Mouse (Mus musculus) CH12.LX (cell line): ENCODE data around the gene Foxa2. TPM values are rescaled to one million over a fixed set of nuclear protein-coding genes. Genes with fewer than 3 reads are reported as not detected.

Experiments
- DNase-seq: peaks from one replicate; pipeline ENCODE4 v3.0.0-alpha.2; 2013; ENCODE audit errors: extremely low read depth
- H3K27ac ChIP-seq: 2 replicates; pipeline ENCODE4 v1.5.1; 2012; ENCODE audit warnings: low read depth, mild to moderate bottlenecking, control low read depth, moderate library complexity; ENCODE audit not compliant: insufficient read depth
- H3K27me3 ChIP-seq: replicated peaks from 2 replicates; pipeline ENCODE3; 2012; ENCODE audit warnings: inconsistent platforms
- H3K36me3 ChIP-seq, 2 experiments: replicated peaks in 1 of 2; 2 replicates each; pipeline versions ENCODE3 to v1.6.1; 2012; ENCODE audit warnings: inconsistent platforms in 1 of 2, low read length in 1 of 2, mild to moderate bottlenecking in 1 of 2, mixed read lengths in 1 of 2, moderate library complexity in 1 of 2; ENCODE audit not compliant: control insufficient read depth in 1 of 2, insufficient read depth in 1 of 2
- H3K4me1 ChIP-seq, 2 experiments: 2 replicates each; pipeline ENCODE4 v1.6.1; 2012; ENCODE audit warnings: inconsistent platforms in 1 of 2, moderate library complexity in 1 of 2; ENCODE audit not compliant: insufficient read depth in 2 of 2, control insufficient read depth in 1 of 2
- H3K4me2 ChIP-seq: 2 replicates; pipeline ENCODE4 v1.6.1; 2012; ENCODE audit warnings: low read depth, mild to moderate bottlenecking, control low read depth; ENCODE audit not compliant: poor library complexity, insufficient read depth, severe bottlenecking
- H3K4me3 ChIP-seq, 3 experiments: fragments of 150-350 bp in 1 of 3; sonication (generic) in 1 of 3; replicated peaks in 1 of 3; 2 replicates each; pipeline versions ENCODE3 to v1.5.1; 2011 to 2012; ENCODE audit warnings: low read depth in 2 of 3, low read length in 2 of 3, mild to moderate bottlenecking in 2 of 3, moderate library complexity in 2 of 3, control low read depth in 1 of 3, improper control_type of control experiment in 1 of 3, inconsistent platforms in 1 of 3, mixed read lengths in 1 of 3; ENCODE audit not compliant: poor library complexity in 1 of 3
- H3K79me2 ChIP-seq: replicated peaks from 2 replicates; pipeline ENCODE4 v1.6.1; 2012; ENCODE audit warnings: mild to moderate bottlenecking, moderate library complexity; ENCODE audit not compliant: control insufficient read depth, poor library complexity, insufficient read depth, severe bottlenecking; ENCODE audit errors: extremely low read depth
- H3K9ac ChIP-seq: 2 replicates; pipeline ENCODE4 v1.6.1; 2012; ENCODE audit warnings: low read depth, mild to moderate bottlenecking, control low read depth, moderate library complexity; ENCODE audit not compliant: insufficient read depth
- H3K9me3 ChIP-seq: replicated peaks from 2 replicates; pipeline ENCODE3; 2012; ENCODE audit warnings: low read length, inconsistent platforms, mixed read lengths
- BHLHE40 ChIP-seq: IDR thresholded peaks from 2 replicates; pipeline ENCODE4 v1.6.1; 2011; ENCODE audit warnings: mild to moderate bottlenecking, low read depth, low read length, improper control_type of control experiment
- GABPA ChIP-seq: IDR thresholded peaks from 2 replicates; pipeline ENCODE4 v1.6.1; 2012; ENCODE audit warnings: low read depth, low read length, improper control_type of control experiment, inconsistent platforms; ENCODE audit not compliant: insufficient replicate concordance
- HCFC1 ChIP-seq: IDR thresholded peaks from 2 replicates; pipeline ENCODE4 v1.6.1; 2012; ENCODE audit warnings: low read depth, mild to moderate bottlenecking, inconsistent platforms, low read length, improper control_type of control experiment
- MAZ ChIP-seq: IDR thresholded peaks from 2 replicates; pipeline ENCODE4 v1.6.1; 2012; ENCODE audit warnings: low read depth, mild to moderate bottlenecking, inconsistent platforms, low read length, improper control_type of control experiment, moderate library complexity
- NELFE ChIP-seq: IDR thresholded peaks from 2 replicates; pipeline ENCODE4 v1.6.1; 2011; ENCODE audit warnings: low read depth, low read length, improper control_type of control experiment
- NRF1 ChIP-seq: IDR thresholded peaks from 2 replicates; pipeline ENCODE4 v1.6.1; 2014; ENCODE audit warnings: low read depth, mild to moderate bottlenecking, inconsistent platforms, low read length, improper control_type of control experiment, moderate library complexity
- RCOR1 ChIP-seq: conservative IDR thresholded peaks from 2 replicates; pipeline ENCODE4 v1.6.1; 2012; ENCODE audit warnings: low read depth, mild to moderate bottlenecking, inconsistent platforms, low read length, improper control_type of control experiment
- TCF12 ChIP-seq: IDR thresholded peaks from 2 replicates; pipeline ENCODE4 v1.6.1; 2014; ENCODE audit warnings: low read depth, mild to moderate bottlenecking, inconsistent platforms, low read length, improper control_type of control experiment
- UBTF ChIP-seq: IDR thresholded peaks from 2 replicates; pipeline ENCODE4 v1.6.1; 2012; ENCODE audit warnings: low read depth, mild to moderate bottlenecking, inconsistent platforms, low read length, improper control_type of control experiment, moderate library complexity
- ZC3H11A ChIP-seq: IDR thresholded peaks from 2 replicates; pipeline ENCODE4 v1.6.1; 2012; ENCODE audit warnings: low read depth, mild to moderate bottlenecking, inconsistent platforms, low read length, improper control_type of control experiment
- ZMIZ1 ChIP-seq: IDR thresholded peaks from 2 replicates; pipeline ENCODE4 v1.6.1; 2012; ENCODE audit warnings: low read depth, mild to moderate bottlenecking, inconsistent platforms, low read length, improper control_type of control experiment
- dilution Hi-C: fragments of 300-500 bp; cut with MboI; formaldehyde crosslinking; loops from 2 replicates; pipeline ENCODE4 v1.14.3; 2020; ENCODE audit warnings: low sequenced_read_pairs; ENCODE audit not compliant: extremely low pct_unique_long_range_greater_than_20kb, extremely low pct_ligation_motif_present
- in situ Hi-C: fragments of 300-500 bp; cut with MboI; formaldehyde crosslinking; loops from 3 replicates; pipeline ENCODE4 v1.14.3; 2019; ENCODE audit warnings: low sequenced_read_pairs, low pct_ligation_motif_present, low pct_unique_long_range_greater_than_20kb, mixed read lengths
- polyA plus RNA-seq: library from polyadenylated mRNA; unstranded; fragments of >175 nt; gene quantifications from 2 replicates; pipeline ENCODE4 v1.2.1, GENCODE M21; 2012; ENCODE audit warnings: low read depth; ENCODE audit not compliant: insufficient read length
- total RNA-seq, 2 experiments: library from RNA; depleted of rRNA; stranded (reverse); fragments of 300-350 nt in 1 of 2; fragments of >200 nt in 1 of 2; gene quantifications; 2 replicates each; pipeline ENCODE4 v1.2.3; 2012 to 2014

Foxa2 gene
- total and polyA plus RNA-seq, 3 experiments: not detected

DNA sequence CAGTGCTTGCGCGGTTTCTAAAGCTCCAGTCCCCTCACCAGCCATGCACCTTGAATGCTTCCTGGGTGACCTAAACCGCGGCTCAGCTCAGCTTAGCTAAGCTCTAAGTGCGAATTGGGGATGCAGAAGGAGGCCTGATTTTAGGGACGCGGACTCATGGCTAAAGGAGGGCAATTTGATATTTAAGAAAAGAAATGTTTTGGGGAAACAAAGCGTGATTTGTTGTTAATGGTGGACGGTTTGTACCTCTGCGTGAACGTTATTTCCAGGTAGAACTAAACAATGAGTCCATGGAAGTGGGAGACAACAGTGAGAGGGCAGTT, 16.2 kb downstream of the Foxa2 start:
- no peaks in the 10 kb centered on the region for H3K4me1 ChIP-seq
- TF ChIP-seq MAZ (no peak), UBTF (no peak), BHLHE40 (no peak), ZC3H11A (no peak), GABPA (no peak), ZMIZ1 (no peak), NELFE (no peak)
- H3K9ac ChIP-seq: no peak overlapping the region
- no peak overlapping the region for H3K27ac ChIP-seq
- no peak overlapping the region for H3K4me3 ChIP-seq
- DNase-seq: no peak
- no peaks in the 10 kb centered on the region for H3K36me3 ChIP-seq
- in situ Hi-C loops: no loop called here
- H3K9me3 ChIP-seq: no peaks in the 10 kb centered on the region
- H3K4me2 ChIP-seq: 0 out of 2 replicates have a peak overlapping the region, but pooled peaks have one; percentile 4
- dilution Hi-C loops: no loop called here
- peaks cover 70% of the 10 kb centered on the region for H3K27me3 ChIP-seq
- H3K79me2 ChIP-seq: no peaks in the 10 kb centered on the region

DNA sequence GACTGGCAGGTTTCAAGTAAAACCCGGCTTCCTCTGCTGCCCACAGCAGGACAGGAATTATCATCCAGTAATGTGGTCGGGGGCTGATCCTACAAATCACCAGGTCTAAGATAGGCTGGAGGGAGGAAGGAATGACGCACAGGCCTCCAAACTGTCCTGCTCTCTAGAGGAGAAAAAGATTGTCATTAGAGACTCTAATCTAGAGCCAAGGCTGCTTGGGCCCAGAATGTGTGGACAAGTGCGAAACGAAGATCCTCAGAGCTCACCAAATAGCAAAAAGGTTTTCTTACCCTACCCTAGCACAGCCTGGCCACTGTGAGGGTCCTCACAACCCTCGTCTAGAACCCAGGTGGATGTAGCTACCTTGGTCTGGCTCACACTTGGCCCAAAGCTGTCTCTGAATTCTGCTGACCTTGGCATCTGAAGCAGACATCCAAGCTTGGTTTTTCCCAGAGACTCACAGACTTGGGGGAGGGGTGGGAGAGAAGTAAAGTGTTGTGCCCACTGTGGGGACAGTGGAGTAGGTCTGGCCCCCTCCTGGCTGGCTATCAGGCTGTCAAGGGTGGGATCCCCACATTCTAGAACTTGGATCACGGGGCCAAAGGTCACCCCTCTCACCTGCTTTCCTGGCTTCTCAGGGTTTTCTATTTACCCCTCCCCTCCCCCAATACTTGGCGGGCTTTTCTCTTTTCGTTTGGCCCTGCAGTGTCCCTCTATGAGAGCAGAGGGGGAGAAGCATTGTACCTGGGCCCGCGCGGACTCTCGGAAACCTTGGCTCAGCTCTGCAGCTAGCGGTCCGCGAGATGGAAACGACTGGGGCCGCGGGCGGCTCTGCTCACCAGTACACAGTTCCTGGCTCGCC, 16.8 kb downstream of the Foxa2 start:
- TF ChIP-seq NELFE (no peak), TCF12 (no peak), NRF1 (no peak), RCOR1 (no peak), UBTF (peak; percentile 39; the same call in 1 of the 2 replicates), BHLHE40 (no peak), HCFC1 (no peak)
- Histone ChIP-seq H3K9me3 (no peaks in the 10 kb centered on the region), H3K4me2 (0 out of 2 replicates have a peak overlapping the region, but pooled peaks have one; percentile 4), H3K36me3 (no peaks in the 10 kb centered on the region), H3K27ac (no peak overlapping the region), H3K27me3 (peaks cover 68% of the 10 kb centered on the region), H3K79me2 (no peaks in the 10 kb centered on the region), H3K4me1 (no peaks in the 10 kb centered on the region), H3K9ac (no peak overlapping the region), H3K4me3 (no peak overlapping the region)
- DNase-seq: no peak
- in situ Hi-C loops: no loop called here
- dilution Hi-C loops: no loop called here
